Mouse (Mus musculus): ENCODE results near the gene Tmem167. TPM values are rescaled to one million over a fixed set of nuclear protein-coding genes. Genes with fewer than 3 reads are reported as not detected.

The Tmem167 gene
- polyA plus RNA-seq, 1 experiment from 2014 or later = 74.7 TPM

DNA sequence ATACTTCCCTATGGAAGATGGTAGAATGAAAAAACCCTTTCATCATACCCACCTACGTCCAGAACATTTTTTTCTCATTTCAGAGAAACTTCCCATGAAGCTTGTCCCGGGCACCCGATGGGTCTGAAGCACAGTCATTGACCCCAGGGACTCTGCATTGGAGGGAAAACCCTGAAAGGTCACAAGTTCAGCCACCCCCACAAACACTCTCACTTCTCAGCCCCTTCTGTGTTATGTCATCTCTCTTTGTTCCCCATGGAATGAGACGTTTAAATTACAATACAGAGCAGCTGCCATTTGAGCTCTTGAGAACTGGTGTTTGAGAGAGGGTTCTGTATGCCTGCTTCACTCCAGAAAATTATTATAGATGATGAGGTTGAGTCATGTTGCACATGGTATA, 54.3 kb downstream of the Tmem167 start:
- no peaks in the 10 kb centered on the region for H3K4me1 ChIP-seq
- WGBS = 26% methylated on average over 4 of the region's 4 CpGs
- H3K36me3 ChIP-seq = no peaks in the 10 kb centered on the region
- no peak overlapping the region for H3K9ac ChIP-seq
- H3K4me3 ChIP-seq = no peak overlapping the region
- H3K27me3 ChIP-seq = no peaks in the 10 kb centered on the region
- no peak for ATAC-seq (ENCODE audit: insufficient number of reproducible peaks, low FRiP score, low TSS enrichment, low read depth)
- H3K27ac ChIP-seq = no peak overlapping the region
- no peak overlapping the region for H3K4me2 ChIP-seq
- no peaks in the 10 kb centered on the region for H3K9me3 ChIP-seq

DNA sequence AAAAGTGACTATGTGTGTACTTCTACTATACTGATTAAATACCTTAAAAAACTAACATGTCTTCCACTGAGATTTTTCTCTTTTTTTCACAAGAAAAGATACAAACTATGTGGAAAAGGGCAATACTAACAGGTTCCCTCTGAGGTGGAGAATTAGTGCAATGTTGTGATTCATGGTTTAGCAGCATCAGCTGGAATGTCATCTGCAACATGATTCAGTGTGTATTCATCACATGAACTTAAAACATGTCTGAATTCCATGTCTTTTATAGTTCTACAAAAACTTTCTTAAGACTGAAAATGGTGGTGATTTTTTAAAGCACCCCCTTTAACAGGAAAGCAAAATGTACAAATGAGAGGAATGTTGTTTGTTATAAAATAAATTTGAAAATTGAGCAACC, 63.0 kb downstream of the Tmem167 start:
- Histone ChIP-seq H3K27ac (no peak overlapping the region), H3K27me3 (no peaks in the 10 kb centered on the region), H3K4me2 (no peak overlapping the region), H3K36me3 (no peaks in the 10 kb centered on the region), H3K9ac (no peak overlapping the region), H3K4me3 (no peak overlapping the region), H3K9me3 (no peaks in the 10 kb centered on the region), H3K4me1 (peaks cover 6% of the 10 kb centered on the region; the same call in 1 of the 2 replicates)
- ATAC-seq (ENCODE audit: insufficient number of reproducible peaks, low FRiP score, low TSS enrichment, low read depth) = no peak

DNA sequence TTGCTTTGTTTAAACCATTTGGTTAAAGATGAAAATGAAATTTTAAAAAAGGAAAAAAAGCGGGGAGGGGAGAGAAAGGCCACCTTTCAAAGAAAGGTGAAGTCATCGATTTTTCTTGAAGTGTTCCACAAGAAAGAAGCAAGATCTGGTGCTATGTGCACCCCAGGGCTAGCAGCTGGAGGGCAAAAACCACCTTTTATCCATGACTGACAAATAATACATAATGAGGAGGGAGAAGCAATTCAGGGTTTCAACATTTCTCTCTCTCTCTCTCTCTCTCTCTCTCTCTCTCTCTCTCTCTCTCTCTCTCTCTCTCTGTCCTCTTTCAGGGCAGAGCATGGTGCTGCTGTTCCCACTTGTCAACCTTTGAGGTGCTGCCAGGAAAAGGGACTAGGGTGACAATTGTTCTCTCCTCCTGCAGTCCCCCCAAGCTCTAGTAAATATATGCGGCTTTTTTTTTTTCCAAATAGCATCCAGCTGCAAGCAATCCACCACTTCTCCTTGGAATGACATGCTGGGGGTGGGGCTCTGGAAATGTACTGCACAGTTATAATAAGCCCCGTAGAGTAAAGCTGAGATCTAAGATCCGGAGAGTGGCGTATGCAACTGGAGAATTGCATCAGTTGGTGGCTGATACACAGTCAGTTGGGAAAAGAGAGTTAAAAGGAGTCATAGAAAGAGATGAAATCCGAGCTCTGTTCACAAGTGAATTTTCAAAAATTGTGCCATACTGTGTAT, 63.8 kb downstream of the Tmem167 start:
- 26% methylated on average over 7 of the region's 7 CpGs for WGBS
- Histone ChIP-seq H3K4me1 (peaks cover 6% of the 10 kb centered on the region; the same call in 1 of the 2 replicates), H3K4me2 (no peak overlapping the region), H3K9ac (no peak overlapping the region), H3K27me3 (no peaks in the 10 kb centered on the region), H3K36me3 (no peaks in the 10 kb centered on the region), H3K9me3 (no peaks in the 10 kb centered on the region), H3K4me3 (no peak overlapping the region), H3K27ac (no peak overlapping the region)
- ATAC-seq (ENCODE audit: insufficient number of reproducible peaks, low FRiP score, low TSS enrichment, low read depth) = no peak

DNA sequence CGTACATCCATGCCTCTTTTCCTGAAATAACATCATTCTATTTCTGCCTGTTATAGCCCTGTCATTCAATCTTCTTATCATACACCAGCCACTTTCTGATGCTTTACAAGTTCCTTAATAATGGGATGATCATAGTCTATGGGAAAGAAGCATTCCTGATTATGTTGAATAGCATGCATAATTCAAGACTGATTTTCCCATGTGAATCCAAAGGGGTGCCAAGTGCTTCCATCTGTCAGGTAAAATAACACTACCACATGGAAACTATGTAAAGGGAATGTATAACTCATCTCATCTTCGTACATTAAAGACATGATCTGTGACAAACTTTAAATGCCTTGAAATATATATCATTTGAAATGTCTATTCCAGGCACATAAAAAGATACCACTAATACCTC, 75.2 kb downstream of the Tmem167 start:
- no peak for ATAC-seq (ENCODE audit: insufficient number of reproducible peaks, low FRiP score, low TSS enrichment, low read depth)
- Histone ChIP-seq H3K9me3 (no peaks in the 10 kb centered on the region), H3K9ac (no peak overlapping the region)

DNA sequence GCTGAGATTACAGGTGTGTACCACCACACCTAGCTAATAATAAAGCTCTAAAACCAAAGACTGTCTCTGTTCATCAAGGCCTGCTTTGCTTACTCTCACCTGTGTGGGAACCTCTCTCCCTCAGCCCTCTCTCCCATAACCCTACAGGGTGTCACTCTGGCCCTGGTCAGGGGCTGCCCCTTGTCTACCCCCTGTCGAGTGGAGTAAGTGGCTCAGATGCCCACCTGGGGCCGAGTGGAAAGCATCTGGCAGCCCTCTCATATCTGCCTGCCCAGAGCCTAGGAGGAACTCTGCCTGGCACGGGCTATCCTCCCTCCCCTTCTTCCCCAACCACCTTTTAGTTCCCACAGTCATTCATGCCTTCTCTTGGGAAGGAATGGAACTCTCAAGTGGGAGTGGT, 78.1 kb downstream of the Tmem167 start:
- Histone ChIP-seq H3K27me3 (no peaks in the 10 kb centered on the region), H3K36me3 (no peaks in the 10 kb centered on the region), H3K27ac (no peak overlapping the region), H3K4me1 (no peaks in the 10 kb centered on the region), H3K4me2 (no peak overlapping the region), H3K9me3 (no peaks in the 10 kb centered on the region), H3K9ac (no peak overlapping the region), H3K4me3 (no peak overlapping the region)
- 55% methylated on average over 3 of the region's 3 CpGs for WGBS
- no peak for ATAC-seq (ENCODE audit: insufficient number of reproducible peaks, low FRiP score, low TSS enrichment, low read depth)

More for the DNA sequence above, 75.2 kb downstream of the Tmem167 start:
- no peak overlapping the region for H3K27ac ChIP-seq
- no peak overlapping the region for H3K4me2 ChIP-seq
- no peak overlapping the region for H3K4me3 ChIP-seq
- 71% methylated on average over 2 of the region's 2 CpGs for WGBS
- H3K4me1 ChIP-seq = no peaks in the 10 kb centered on the region
- H3K27me3 ChIP-seq = no peaks in the 10 kb centered on the region
- H3K36me3 ChIP-seq = no peaks in the 10 kb centered on the region

DNA sequence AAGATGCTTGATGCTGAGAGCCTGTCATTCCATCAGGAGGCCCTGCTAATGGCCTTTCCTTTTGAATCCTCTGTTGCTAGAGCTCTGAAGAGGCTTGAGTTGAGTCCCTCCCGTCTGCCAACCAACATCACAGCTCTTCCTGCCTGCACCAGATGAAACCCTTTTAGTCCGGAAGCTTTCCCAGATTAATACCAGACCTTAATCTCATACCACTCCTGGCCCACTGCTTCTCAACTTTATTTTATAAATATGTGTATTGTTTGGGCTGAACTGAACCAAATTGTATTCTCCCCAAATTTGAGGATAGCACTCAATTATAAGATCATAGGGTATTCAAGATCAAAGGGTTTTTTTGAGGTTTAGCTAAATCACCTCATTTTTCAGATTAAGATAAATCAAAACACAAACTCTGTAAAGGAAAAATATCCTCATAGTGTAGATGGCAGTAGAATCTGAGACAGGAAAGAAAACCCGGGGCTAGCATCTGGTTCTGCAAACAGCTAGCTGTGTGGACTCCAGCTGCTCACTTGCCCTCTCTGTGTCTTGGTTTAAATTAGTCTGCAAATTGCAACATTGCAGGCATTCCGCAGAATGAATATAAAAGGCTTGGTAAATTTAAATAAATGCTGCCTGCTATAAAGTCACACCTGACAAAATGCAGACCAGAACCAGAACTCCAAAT, 81.3 kb downstream of the Tmem167 start:
- H3K4me2 ChIP-seq = no peak overlapping the region
- H3K9me3 ChIP-seq = no peaks in the 10 kb centered on the region
- no peaks in the 10 kb centered on the region for H3K27me3 ChIP-seq
- no peak overlapping the region for H3K9ac ChIP-seq
- WGBS = 29% methylated on average over 4 of the region's 4 CpGs
- ATAC-seq (ENCODE audit: insufficient number of reproducible peaks, low FRiP score, low TSS enrichment, low read depth) = no peak
- no peaks in the 10 kb centered on the region for H3K36me3 ChIP-seq
- no peaks in the 10 kb centered on the region for H3K4me1 ChIP-seq
- H3K4me3 ChIP-seq = no peak overlapping the region
- H3K27ac ChIP-seq = no peak overlapping the region

DNA sequence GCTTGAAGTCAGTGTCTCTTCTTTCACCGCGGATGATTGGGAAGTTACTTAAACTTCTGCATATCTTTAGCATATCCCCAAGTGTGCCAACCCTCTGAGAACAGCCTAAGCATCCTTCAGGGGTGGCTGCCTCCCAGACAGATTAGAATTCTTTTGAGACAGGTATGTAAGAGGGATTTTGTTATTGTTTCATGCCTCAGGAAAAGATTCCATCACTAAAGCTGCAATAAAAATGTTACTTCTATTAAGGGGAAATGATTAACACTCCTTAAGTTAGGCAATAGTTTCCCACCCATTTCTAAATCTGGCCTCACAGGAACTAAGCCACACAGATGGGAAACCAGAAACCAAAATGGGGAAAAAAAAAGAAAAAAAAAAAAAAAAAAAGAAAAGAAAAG, 81.9 kb downstream of the Tmem167 start:
- ATAC-seq (ENCODE audit: insufficient number of reproducible peaks, low FRiP score, low TSS enrichment, low read depth) = no peak
- H3K27ac ChIP-seq = no peak overlapping the region
- H3K4me3 ChIP-seq = no peak overlapping the region
- no peaks in the 10 kb centered on the region for H3K36me3 ChIP-seq
- H3K9ac ChIP-seq = no peak overlapping the region
- WGBS = 12% methylated on average over 2 of the region's 2 CpGs
- H3K9me3 ChIP-seq = no peaks in the 10 kb centered on the region
- no peaks in the 10 kb centered on the region for H3K27me3 ChIP-seq
- H3K4me2 ChIP-seq = no peak overlapping the region
- no peaks in the 10 kb centered on the region for H3K4me1 ChIP-seq

DNA sequence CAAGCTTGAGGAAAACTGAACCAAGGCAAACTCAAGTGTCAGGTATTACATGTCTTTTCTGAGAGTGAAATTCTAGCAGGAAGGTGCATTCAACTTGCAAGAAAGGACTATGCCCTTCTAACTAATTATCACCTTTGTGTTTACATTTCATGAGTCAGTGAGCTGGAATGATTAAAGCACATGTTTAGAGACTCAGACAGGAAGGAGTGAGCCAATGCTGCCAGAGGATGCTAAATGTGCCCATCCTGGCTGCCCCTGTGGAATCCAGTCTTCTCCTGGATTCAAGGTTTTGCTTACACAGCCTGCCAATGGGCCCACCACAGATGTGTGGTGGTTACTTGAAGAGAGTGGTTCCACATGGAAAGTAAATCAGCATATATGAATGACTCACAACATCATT, 82.5 kb downstream of the Tmem167 start:
- Histone ChIP-seq H3K4me1 (no peaks in the 10 kb centered on the region), H3K4me2 (no peak overlapping the region), H3K27me3 (no peaks in the 10 kb centered on the region), H3K9ac (no peak overlapping the region), H3K9me3 (no peaks in the 10 kb centered on the region), H3K27ac (no peak overlapping the region), H3K36me3 (no peaks in the 10 kb centered on the region), H3K4me3 (no peak overlapping the region)
- ATAC-seq (ENCODE audit: insufficient number of reproducible peaks, low FRiP score, low TSS enrichment, low read depth) = no peak

DNA sequence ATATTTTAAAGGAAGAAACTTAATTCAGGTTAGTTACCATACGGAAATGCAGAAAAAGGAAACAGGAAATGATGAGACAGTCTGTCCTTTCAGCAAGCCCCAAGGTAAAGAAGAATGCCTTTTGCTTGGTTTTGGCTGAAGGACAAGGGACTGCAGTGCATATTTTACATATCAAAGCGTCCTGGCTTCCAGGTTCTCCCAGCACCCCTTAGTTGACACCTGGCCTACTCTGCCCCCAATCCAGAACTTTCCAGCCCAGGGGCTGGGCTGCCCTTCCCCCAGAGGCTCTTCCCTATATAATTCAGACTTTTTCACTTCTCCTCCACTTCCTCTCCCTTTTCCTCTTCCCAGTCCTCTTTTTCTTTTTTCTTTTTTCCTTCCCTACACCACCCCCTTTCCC, 86.7 kb downstream of the Tmem167 start:
- H3K4me1 ChIP-seq = no peaks in the 10 kb centered on the region

DNA sequence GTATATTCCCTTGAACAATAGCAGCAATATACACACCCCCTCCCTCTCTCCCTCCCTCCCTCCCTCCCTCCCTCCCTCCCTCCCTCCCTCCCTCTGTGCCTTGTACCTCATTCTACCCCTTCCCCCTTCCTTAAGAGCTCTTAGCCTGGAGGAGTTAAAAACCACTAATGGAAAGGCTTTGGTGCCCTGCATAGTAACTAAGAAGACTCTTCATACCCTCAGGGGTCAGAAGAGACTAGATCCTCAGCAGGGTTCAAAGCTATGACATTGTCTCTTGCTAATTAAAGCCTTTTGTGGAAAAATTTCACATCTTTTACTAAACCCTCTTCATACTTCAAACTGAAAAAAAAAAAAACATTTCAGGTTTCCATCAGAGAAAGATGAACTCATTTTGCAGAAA, 93.3 kb downstream of the Tmem167 start:
- Histone ChIP-seq H3K9me3 (no peaks in the 10 kb centered on the region), H3K27me3 (no peaks in the 10 kb centered on the region), H3K4me1 (no peaks in the 10 kb centered on the region), H3K27ac (no peak overlapping the region), H3K4me3 (no peak overlapping the region), H3K9ac (no peak overlapping the region), H3K4me2 (no peak overlapping the region), H3K36me3 (no peaks in the 10 kb centered on the region)
- no peak for ATAC-seq (ENCODE audit: insufficient number of reproducible peaks, low FRiP score, low TSS enrichment, low read depth)

More for the DNA sequence above, 86.7 kb downstream of the Tmem167 start:
- Histone ChIP-seq H3K27ac (no peak overlapping the region), H3K4me3 (no peak overlapping the region), H3K9ac (no peak overlapping the region), H3K27me3 (no peaks in the 10 kb centered on the region), H3K9me3 (no peaks in the 10 kb centered on the region), H3K36me3 (no peaks in the 10 kb centered on the region), H3K4me2 (no peak overlapping the region)
- WGBS = 60% methylated on average over 2 of the region's 2 CpGs
- ATAC-seq (ENCODE audit: insufficient number of reproducible peaks, low FRiP score, low TSS enrichment, low read depth) = no peak

DNA sequence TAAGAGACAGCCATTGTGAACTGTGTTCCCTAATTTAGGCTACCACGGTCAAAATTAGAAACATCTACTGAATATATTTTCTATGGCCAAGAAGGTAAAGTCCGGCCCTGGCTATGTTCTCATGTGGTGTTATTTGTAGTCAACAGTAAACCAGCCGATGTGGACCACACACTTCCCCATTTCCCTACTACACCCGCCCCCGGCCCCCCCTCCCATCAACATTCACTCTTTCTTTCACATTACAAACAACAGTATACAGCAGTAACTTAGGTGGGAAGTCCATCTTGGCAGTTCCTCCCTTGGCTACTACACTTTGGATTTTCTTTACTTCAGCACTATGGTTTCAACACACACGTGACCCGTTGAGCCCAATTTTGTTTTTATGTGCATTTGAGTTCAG, 94.6 kb downstream of the Tmem167 start:
- Histone ChIP-seq H3K4me3 (no peak overlapping the region), H3K27ac (no peak overlapping the region), H3K27me3 (no peaks in the 10 kb centered on the region), H3K4me2 (no peak overlapping the region), H3K36me3 (no peaks in the 10 kb centered on the region), H3K9ac (no peak overlapping the region), H3K9me3 (no peaks in the 10 kb centered on the region), H3K4me1 (no peaks in the 10 kb centered on the region)
- ATAC-seq (ENCODE audit: insufficient number of reproducible peaks, low FRiP score, low TSS enrichment, low read depth) = no peak
- WGBS = 80% methylated on average over 7 of the region's 7 CpGs

DNA sequence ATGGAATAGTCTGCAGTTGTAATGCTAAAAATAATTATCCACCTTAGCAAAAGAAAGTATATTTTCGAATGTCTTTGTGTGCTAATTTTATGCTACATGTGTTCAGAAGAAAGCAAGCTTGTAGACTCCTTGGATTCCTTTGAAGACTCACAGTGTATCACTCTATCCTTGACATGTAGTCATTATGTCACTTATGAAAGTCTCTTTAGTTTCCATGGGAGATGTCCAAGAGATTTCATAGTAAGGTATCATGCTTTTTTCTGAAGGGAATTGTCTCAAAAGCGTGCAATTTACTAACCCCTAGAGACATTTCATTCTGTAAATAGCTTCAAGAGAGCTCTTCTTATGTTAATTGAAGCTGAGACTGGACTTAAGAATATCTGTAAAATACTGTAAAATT, 97.8 kb downstream of the Tmem167 start:
- Histone ChIP-seq H3K27ac (no peak overlapping the region), H3K4me2 (no peak overlapping the region), H3K9ac (no peak overlapping the region), H3K27me3 (no peaks in the 10 kb centered on the region), H3K9me3 (no peaks in the 10 kb centered on the region), H3K4me3 (no peak overlapping the region), H3K4me1 (no peaks in the 10 kb centered on the region), H3K36me3 (no peaks in the 10 kb centered on the region)
- ATAC-seq (ENCODE audit: insufficient number of reproducible peaks, low FRiP score, low TSS enrichment, low read depth) = no peak
- 84% methylated on average over 2 of the region's 2 CpGs for whole genome bisulfite sequencing
